Mouse (Mus musculus): Measurements from ENCODE around the gene Ugp2.
"Not testable (repeated sequence)": the region's sequence is repeated elsewhere in the genome, so short reads cannot be mapped to it uniquely, and the experiment has no call there.

Ugp2 gene

DNA sequence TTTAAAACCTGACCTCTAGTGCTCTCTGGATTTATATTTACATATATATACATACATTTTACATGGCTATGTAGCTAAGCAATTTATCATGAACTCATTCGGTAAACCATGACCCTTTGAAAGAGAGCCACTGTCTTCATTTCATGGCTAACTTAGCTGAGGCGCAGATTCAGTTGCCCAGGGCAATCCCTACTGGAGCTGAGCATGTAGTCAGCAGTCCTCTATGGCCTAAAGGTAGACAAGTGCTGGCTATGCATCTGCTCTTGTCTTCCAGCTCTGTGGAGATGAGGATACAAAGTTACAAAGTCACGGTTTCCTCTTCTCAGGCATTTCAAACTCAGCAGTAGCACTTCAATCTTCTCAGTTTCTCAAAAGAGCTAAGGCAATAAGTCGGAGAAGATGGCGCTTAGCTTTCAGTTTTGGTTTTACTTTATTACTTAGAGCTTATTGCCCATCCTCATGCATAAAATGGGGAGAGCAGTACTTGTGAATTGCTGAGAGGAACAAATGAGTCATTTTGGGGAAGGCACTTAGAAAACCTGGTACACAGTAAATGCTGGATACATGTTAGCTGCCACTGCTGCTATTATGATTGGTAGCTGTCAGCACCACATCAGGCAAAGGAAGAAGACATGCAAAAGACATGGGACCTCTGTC is 38.2 kb downstream of the Ugp2 start:
- DNase-seq: no peak

DNA sequence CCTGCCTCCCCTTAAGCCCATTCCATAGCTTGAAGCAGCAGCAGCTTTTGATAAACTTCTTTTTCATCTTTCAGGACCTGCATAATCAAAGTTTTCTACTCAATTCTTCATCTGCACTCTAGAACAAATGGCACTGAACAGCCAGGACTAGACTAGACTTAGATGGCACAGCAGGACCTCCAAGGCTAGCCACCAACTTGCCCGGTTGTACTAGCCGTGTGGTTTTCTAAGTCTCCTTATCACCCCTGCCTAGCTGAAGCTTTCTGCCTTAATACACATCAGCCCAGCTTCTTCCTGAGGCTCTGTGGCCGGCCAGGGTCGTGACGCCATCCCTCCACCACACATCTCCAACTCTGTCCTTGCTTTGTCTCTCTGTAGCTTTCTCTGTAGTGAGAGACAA is 42.9 kb downstream of the Ugp2 start:
- DNase-seq: no peak

DNA sequence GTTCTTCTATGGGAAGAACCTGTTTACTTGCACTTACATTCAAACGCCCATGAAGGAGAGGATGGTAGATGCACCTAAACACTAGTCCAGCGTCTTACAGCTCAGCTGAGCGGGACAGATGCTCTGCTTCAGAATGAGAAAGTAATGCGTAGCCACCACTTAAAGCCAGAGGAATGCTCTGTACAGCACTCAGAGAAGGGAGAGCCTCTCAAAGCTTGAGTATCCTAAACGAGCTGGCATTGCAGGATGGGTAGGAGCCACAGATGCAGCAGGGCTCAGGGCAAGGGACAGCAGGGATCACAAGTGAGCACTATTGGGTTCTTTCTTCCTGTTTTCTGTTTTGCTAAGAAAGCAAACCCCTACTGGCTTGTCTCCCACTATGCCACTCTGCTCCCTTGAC is 43.5 kb downstream of the Ugp2 start:
- no peak for DNase-seq

- no peak for DNase-seq
Observed at GRCm38 (mm10) chr11:21326770-21327169, 44.2 kb downstream of the Ugp2 start.

- no peak for DNase-seq
Observed at GRCm38 (mm10) chr11:21325781-21326180, 45.2 kb downstream of the Ugp2 start.

GRCm38 (mm10) chr11:21322349-21322748 is 48.7 kb downstream of the Ugp2 start:
- DNase-seq: no peak

DNA sequence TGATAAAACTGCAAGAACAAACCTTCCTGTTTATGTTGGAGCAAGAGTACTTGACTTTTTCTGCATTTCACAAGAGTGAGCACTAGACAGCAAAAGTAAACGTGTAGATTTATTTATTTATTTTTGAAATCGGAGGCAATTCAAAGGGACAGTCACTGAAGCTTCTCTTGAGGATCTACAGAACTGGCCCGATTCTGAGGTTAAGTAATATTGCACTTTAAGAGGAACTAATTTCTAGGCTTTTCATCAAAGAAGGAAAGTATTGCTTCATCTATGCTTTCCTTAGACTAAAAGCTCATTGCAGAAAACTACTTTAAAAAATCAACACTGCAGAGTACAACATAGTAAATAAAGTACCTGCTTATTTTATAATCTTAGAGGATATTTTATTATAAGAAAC is 49.4 kb downstream of the Ugp2 start:
- no peak for DNase-seq

DNA sequence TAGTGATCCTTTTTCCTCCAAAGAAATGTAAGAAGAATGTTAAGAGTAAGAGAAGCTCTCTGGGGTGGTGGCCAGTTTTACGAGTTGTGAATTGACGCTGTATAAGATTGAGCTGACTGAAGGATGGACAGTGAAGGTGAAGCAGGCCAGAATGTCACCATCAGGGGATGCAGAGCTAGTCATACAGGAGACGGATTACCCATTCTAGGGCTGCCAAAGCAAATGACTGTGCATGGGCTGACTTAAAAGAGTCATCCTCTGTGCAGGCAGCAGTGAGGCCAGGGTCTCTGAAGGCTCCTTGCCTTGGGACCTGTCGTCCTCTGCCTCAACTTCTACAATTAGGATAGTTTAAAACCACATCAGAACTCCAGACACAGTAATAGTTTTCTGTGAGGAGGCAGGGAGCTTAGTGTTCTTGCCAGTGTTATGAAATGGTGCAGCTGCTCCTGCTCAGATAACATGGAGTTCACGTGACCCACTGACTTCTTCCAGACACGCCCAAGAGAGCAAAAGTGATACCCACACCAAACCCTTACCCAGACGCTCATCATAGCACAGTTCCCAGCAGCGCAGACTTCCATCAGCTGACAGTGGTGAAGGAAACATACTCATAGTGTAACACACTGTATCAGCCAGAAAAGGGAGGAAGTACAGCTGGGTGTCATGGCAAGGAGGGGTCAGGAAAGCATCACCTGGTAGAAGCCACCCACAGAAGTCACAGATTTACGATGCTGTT is 56.9 kb downstream of the Ugp2 start:
- no peak for DNase-seq

DNA sequence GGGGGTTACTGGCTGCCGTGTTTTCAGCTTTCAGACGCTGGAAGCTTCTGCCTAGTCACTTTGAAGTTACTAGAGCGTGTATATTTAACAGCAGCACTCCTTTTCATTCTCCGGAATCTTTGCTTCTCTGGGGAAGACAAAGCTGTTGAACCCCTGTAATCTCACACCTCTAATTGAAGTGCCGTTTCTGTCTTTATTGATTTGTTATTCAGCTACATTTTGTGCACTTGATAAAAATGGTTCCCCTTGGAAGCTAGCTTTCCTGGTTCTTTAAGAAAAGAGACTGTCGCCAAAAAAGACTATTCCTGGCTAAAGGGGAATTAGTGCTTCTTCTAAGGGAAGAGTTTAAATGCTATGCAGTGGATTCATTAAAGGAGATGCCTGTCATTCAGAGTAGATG is 61.5 kb downstream of the Ugp2 start:
- DNase-seq: no peak

DNA sequence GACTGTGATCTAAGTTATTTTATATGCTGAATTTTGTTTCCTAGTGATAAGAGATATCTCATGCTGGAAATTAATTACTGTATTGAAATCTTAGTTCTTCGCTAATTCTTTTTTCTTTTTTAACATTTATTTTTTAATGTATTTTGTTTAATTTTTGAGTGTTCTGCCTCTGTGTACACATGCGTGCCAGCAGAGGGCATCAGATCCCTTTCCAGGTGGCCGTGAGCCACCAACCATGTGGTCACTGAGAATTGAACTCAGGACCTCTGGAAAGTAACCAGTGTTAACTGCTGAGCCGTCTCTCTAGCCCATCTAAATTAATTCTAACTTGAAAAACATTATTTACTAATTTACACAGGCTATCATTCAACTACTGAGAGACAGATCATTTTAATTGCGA is 62.9 kb downstream of the Ugp2 start:
- no peak for DNase-seq

- no peak for DNase-seq
Observed at GRCm38 (mm10) chr11:21307078-21307668, 63.8 kb downstream of the Ugp2 start.

DNA sequence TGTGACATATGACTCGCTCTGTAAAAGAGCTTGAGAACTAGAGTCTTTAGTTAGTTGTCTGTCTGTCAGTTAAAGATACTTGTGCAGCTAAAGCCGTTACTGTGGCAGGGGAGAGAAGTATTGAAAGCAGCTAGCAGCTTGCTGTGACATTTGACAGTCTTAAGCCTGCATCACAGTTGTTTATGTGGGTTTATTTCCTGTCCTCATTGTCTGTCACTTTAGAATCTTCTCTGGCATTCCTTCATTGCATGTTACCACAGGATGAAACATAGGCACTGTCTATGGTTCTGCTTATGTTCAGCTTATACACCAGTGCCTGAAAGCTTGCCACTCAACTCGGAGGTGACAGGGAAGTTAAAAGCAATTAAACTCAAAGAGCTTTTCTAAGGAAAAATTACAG is 67.4 kb downstream of the Ugp2 start:
- DNase-seq: no peak

DNA sequence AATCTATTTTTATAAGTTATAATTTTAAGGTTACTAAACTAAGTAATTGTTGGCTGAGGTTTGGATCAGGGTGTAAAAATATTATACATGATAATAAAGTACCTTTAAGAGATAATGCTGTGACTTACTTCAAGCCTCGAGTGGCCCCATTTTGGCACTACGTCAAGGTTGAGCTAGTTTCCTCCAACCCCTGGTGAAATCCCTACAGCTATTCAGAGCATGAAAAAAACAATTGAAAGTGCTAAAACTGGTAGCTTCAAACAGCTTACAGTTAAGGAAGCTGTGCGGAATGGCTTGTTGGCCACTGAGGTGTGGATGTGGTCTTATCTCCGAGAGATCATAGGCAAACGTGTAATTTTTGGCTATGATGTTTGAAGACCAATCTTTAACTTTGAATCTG is 75.5 kb downstream of the Ugp2 start:
- DNase-seq: no peak

- not testable (repeated sequence) for DNase-seq
Observed at GRCm38 (mm10) chr11:21288153-21288552, 82.8 kb downstream of the Ugp2 start.

- DNase-seq: no peak
Observed at GRCm38 (mm10) chr11:21286391-21286790, 84.6 kb downstream of the Ugp2 start.

DNA sequence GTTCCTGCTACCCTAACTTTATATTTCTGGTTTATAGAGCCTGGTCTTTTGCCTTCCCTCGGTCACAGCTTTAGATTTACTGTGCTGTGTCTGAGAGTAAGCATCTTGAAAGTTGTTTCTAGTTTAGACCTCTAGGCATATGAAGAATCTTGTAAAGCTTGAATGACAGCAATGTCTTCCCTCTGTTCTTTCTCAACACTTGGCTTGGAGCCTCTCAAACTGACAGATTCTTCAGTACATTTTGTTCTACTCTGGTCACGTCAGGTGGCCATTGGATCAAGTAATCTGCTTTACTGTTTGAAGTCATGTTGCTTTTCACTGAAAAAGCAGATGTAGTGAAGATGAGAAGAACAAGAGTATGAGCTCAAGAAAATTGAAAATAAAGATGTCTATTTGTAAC is 94.8 kb downstream of the Ugp2 start:
- no peak for DNase-seq
